Mouse (Mus musculus) ovary, adult 18-20 months (tissue): ENCODE results near the gene Mrtfb.

Experiments
- DNase-seq: peaks from one replicate; pipeline ENCODE4 v3.0.0; 2022; ENCODE audit warnings: low spot score, mixed read lengths

The Mrtfb gene

DNA sequence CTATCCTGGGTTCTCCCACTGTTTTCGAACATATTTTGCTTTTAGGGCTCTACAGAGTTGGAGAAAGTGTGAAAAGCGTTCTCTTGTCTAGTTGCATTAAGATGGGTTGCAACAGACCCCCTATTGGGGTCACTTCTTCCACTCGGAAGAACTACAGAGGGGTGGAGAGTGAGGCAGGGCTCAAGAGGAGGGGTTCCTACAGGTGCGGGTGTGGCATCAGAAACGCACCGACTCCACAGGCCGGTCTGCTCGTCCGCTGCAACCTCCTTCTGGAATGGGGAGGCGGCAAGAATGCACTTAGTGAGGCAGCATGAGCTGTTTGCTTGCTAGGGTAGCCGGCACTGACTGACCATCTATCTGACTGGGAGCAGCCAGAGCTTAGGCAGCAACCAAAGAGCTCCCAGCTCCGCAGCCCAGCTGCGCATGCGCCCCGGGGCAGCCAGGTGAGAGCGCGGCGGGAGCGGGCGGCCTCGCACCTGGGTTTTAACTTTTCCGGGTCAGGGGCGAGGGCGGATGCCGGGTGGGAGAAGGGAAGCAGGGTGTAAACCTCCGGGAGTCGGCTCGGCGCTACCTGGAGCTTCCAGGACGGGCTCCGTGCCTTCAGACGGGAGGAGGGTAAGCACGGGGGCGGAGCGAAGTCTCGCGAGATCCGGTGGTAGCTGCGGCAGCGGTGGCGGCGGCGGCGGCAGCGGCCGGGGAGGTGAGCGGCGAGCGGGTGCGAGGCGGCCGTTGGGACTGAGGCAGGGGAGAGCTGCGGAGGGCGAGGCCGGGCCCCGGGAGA lies at the start of gene Mrtfb:
TSS of gene Mrtfb (plus strand) at position 627 of the 781 bp plus-strand sequence.
- DNase-seq, result peak; percentile 79

DNA sequence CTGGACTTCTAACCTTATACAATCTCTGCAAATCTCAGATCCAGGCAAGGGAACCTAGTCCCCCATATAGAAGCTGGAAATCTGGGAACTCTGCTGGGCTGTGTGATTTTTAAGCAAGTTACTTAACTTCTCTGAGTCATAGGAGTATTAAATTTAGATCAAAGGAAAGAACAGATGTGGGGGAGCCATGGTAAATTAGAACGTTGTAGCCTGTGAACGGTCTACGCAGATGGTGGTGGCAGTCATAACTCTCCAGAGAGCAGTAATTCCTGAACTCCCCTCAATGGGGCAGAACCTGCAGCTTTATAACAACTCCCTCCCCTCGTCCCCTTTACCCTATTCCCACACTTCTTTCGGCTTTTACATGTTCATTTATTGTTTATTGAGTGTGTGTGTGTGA lies 48.6 kb upstream of the Mrtfb start:
- DNase-seq, result no peak

DNA sequence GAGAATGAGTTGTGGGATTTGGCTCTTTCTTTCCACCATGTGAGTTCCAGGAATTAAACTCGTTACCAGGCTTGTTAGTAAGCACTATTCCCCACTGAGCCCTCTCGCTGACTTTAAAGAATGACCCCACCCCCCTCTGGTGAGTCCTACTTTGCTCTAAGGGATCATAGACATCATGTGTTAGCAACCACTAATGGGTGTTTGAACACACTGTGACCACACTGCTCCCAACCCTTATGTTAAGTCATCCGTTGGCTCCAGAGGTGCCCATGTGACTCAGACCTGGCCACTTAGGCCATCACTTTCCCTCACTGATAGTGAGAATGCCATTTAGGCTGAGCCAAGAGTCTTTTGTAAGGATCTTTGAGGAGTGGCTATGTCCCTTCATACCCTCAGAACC lies 48.2 kb upstream of the Mrtfb start:
- no peak for DNase-seq

DNA sequence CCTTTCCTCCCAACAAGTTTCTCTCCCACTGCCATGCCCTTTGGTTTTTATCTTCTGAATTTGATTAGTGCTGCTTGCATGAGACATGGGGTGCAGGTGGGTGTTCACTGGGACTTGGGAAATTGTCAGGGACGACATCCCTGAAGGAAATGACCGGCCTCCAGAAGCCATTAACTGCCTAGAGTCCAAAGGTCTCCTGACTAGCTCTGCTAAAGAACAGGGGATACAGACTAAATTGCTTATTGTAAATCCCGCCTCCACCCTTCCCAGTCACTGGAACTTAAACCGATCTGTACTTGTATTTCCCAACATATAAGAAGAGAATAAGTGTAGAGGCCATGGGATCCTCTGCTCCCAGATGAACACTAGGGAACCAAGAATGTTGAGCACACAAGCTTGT lies 43.5 kb upstream of the Mrtfb start:
- DNase-seq, result no peak

DNA sequence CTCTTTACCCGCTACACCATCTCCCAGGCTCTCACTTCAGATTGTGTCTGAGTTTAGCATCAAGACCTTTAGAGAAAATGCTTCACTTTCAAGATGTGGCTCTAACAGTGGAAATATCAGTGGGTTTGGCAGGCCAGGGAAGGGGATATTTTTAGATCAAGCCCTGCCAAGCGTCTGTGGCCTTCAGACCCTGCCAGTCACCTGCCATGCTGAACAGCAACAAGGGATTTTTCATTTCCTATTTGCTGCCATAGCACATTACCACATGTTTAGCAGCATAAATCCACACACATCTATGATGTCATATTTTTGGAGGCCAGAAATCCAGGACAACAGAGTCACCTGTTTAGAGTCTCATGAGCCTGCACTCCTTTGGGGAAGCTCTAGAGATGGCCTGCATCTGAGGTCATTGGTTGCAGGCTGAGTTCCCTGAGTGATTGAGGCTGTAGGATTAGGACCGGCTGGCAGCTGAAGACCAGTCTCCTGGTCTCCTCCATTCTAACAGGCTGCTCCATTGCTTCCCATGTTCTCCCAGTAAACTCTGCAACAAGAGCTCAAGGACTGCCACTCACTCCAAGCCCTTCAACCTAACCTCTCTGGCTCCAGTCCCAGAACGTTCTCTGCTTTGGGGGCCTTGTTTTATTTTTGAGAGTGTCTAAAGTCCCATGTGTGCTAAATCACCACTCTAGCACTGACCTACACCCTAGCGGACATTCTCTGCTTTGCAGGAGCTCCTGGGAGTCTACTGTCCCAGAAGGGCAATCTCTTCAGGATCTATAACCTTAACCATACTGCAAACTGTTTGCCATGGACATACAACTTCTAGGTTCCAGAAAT lies 39.9 kb upstream of the Mrtfb start:
- peak; percentile 37 for DNase-seq

DNA sequence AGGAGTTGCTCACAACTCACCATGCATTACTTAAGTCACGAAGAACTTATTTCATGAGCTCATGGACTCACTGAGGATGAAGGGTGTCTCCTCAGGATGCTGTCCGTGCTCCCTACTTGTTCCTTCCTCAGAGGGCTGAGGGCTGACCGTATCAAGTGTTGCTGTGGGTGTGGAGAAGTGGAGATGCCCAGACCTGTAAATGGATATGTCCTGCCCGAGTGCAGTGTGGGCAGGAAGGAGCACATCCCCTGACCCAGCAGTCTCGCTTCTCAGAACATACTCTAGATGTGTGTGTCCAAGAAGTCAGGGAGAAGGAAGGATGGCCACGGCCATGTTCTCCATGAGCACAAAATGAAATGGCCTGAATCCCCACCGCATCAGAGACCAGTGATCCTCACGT lies 38.3 kb upstream of the Mrtfb start:
- no peak for DNase-seq

DNA sequence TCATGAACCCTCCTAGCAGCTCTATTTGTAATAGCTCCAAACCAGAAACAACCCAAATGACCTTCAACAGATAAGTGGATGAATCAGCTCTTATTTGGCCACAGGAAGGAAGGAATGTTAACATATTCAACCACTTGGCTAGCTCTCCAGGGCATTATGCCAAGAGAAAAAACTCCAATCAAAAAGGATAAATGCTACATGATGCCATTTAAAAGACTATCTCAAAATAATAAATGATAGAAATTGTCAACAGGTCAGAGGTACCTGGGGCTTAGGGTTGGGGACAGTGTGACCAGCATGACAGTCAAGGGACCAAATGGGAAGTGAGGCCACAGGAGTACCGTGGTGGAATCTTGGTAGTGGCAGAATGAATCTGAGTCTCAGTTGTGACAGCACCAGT lies 34.8 kb upstream of the Mrtfb start:
- DNase-seq, result peak; percentile 18

DNA sequence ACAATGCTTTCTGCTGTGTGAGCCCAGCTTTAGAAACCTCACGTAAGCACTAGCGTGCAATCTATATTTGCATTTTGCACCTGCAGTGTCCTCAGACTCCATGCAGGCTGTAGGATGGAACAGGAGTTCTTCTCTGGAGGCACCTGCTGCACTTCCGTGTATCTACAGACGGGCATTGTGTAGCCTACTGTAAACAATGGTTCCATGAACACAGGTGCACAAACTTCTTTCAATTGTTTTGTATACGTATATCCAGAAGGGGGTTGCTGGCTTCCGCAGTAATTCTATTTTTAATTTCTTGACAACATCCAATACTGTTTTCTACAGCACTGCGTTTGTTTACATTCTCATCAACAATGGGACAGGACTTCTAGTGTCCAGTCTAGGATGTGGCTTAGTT lies 24.2 kb upstream of the Mrtfb start:
- DNase-seq, result no peak

DNA sequence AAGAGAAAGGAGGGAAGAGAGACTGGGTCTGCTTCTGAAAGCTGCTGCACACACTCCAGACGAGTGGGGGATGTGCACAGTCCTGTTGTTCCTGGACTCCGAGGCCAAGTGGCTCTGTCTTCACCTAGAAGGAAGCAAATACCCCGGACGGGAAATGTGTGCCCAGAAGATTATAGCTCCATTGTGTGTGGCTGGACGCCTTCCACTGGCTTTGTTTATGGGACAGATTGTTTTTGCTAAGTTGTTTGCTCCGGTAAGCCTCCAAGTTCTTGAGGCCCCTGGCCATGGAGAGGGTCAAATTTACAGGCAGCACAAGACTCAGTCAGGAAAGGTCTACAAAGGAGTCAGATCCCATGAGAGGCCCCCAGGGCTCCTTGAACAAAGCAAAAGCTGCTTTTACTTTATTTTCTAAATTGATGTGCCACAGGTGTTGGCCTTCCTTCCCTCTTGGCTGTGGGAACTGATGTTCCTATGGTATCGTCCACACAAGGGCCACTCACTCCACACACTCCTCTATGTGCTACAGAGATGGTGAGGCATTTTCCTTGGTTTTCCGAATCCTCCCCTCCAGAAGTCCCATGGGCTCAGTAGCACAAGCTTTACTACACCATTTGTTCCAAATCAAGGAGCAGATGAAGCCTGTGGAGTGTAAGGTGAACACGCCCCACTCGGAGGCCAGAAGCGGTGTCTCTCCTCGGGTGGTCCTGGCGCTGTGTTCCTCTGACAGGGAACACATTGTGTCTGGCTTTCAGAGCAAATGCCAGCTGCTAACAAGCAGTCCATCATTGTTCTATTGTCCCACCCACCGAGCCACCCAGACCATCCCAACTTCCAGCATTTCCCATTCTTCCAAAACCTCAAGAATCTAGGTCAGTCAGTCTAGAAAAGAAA lies 23.1 kb upstream of the Mrtfb start:
- peak; percentile 21 for DNase-seq

DNA sequence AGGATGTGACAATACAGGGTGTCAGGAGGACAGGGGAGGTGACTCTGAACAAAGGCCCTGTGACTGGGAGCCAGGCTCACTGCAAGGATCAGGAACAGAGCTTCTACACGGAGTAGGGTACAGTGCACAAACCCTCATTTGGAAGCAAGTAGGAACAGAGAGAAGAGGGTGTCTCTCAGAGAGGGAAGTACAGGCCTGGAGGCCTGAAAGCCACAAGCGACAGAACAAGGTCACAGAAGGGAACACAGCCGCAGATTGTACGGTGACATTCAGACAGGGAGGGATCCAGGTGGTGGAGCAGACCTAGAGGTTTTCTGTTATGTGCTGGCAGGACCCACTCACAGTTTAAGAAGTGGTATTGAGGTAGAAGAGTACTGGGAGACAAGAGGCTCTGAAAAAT lies 17.2 kb upstream of the Mrtfb start:
- no peak for DNase-seq

DNA sequence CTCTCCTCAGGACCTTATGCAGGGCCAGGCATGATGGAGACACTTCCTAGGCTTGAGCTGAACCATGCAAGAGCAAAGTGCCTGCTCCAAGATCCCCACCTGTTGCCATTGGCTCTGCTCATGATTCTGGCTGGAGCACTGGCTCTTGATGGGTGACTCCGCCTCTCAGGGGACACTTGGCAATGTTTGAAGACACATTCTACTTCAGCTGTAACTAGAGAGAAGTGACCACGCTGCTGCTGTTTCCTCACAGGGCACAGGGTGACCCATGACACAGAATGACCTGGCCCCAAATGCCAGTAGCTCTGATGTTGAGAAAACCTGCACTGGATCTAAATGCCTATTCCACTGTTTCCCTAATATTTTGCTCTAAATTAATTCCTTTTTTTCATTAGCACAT lies 16.7 kb upstream of the Mrtfb start:
- DNase-seq, result no peak

DNA sequence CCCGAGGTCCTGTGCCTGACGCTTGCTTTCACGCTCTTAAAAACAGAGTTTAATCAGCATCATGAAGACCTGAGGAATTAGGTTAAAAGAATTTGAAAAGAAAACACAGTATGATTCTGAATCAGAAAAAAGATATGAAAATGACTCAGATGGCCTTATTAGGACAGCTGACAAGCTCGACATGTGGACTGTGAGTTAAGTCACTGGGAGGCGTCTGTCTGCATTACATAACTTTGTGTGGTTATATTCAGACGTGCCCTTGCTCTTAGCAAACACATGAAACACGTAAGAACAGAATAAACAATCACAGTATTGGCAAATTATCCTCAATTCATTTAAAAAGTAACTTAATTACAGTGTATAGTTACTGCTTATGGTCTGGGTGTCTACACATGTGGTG lies 16.0 kb upstream of the Mrtfb start:
- DNase-seq, result no peak

DNA sequence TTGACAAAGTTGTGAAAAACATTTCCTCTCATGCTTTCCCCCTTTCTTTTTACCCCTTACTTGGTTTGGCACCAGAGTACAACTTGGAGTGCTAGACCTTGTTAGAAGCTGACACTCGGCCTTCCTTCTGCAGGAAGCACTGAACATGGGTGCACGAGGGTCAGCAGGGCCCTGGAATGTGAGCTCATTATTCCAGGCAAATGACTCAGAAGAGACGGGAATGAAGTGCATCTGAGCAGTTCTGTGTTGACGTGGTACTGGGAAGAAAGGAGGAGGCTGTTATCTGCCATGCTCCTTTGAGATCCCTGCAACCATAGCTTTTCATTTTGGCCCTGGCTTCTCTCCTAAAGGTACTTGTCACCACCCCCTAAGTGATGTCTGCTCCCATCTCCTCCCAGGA lies 10.6 kb upstream of the Mrtfb start:
- DNase-seq, result no peak

DNA sequence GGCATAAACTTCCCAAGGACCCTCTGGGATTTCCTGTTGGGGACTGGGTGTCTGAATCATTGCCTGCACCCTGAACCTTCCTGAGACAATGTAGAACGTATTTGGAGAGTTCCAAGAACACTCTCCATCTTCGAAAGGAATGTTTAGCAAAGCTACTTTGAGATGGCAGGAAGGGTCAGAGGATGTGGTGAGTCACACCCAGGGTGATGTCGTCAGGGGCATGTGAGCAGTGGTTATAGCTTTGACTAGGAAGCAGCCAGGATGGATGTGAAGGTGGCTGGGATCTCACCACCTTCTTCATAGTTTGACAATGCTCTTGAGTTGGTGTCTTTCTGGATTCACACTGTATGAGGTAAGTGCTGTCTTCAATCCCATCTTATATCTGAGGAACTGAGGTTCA lies 9.4 kb upstream of the Mrtfb start:
- DNase-seq, result no peak

DNA sequence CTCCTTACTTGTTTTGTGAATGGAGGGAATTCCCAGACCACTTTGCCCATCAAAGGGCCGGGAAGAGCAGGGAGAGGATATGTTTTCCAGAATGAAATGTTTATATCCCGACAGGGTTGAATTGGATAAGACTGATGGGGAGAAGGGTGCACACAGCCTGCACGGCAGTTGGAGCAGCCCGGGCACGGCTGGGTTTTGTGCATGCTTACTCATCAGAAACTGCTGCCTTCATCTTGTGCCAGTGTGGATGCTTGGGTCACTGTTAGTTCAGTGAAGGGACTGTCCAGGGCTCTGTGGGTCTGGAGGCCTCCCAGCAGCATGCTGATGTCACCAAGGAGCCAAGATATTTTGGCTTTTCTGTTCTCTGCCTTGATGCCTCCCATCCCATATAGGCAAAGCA lies 6.2 kb upstream of the Mrtfb start:
- no peak for DNase-seq

DNA sequence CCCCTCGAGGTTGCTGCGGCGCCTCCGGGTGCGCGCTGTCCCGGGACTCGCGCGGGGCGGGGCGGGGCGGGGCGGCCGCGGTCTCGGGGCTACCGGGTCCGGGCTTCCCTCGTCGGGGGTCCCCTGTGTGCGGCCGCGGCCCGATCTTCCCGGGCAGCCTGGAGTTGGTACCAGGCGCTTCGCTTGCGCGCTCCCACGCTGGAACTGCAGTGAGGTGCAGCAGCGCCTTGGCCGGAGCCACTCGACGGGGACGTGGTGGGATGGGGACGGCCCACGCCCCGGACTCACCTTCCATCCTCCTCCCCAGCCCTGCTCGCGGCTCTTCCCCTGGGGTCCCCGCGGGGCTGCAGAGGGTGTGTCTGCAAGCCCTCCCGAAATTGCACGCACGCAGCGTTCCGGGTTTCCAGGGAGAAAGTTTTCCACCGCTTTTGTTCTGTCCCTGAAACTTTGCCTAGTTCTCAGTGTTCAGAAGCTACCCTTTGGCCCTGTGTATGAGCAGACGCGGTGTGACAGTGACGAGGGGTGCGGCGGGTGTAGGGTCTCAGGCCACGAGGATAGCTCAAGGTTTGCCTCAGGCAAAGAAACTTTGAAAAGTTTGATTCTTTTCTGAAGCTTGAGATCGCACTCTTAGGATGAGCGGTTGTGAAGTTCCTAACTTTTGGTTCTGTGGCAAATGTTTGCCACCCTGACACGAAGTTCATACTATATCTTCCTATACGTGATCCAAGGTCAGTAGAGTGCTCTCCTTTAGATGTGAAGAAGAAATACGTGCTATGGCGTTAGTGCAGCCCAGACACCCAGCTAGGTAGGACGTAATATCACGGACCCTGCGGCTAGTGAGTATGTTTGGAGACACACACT lies 616 bp downstream of the Mrtfb start:
- peak; percentile 5 for DNase-seq

DNA sequence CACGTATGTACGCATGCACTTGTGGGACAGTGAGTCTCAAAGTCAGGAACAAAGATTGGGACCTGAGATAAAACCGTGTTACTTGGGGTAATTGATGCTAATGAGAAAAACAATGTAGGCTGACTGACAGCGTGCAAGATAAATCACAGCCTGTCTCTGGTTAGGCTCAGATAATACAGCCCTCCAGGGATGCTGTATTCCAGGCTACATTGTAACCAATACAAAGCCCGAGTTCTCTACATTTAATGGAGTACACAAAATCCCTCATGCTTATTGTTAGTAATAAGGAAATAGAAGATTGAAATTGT lies 1.2 kb downstream of the Mrtfb start:
- no peak for DNase-seq

DNA sequence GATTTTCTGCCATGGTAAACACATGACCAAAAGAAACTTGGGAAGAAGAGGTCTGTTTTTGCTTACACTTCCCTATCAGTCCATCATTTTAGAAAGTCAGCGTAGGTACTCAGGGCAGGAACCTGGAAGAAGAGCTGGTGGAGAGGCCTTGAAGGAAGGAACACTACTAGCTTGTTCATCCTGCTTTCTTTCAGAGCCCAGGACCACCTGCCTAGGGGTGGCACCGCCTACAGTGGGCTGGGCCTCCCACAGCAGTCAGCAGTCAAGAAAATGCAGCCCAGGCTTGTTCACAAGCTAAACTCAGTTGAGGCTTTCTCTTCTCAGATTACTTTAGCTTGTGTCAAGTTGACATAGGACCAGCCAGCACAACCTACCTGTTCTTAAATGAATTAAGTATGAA lies 2.7 kb downstream of the Mrtfb start:
- DNase-seq, result no peak

DNA sequence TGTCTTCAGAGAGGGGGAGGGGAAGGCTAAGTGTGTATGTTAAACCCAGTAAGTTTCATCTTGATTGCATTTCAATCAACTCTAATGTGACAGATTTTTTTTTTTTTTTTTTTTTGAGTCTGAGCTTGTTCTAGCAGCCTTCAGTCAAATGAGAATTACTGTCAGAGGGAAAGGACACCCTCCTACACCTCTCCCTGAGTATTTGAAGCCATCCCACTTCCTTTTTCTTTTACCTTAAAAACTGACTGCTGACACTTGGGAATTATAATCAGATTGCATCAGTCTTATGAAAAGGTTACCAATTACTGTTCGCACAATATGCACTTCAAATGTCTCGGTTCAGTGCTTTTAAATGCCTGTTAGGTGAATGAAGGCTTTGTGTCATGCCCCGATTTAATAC lies 10.0 kb downstream of the Mrtfb start:
- DNase-seq, result no peak

DNA sequence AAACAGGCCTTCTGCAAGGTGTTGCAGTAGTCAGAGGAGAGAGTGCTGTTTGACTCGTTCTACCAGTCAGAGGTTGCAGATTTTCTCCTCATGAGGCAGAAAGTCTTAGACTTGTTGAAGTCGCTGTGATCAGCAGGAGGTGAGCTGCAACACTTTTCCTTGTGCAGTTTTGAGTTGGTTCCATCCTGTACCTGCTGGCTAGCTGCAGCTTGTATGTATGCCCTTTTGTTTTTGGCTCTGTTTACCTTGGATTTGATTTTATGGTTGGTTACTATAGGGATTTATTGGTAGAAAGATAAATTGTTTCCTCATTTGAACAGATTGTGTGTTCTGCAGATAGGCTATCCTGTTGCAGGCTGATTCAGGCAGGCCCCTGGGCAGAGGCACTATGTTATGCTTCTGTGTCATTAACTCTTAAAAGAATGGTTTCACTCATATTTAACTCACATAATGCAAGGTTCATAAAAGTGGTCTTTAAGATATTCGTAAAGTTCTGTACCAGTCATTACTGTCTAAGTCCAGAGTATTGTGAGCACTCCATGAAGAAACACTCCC lies 11.1 kb downstream of the Mrtfb start:
- DNase-seq, result no peak

DNA sequence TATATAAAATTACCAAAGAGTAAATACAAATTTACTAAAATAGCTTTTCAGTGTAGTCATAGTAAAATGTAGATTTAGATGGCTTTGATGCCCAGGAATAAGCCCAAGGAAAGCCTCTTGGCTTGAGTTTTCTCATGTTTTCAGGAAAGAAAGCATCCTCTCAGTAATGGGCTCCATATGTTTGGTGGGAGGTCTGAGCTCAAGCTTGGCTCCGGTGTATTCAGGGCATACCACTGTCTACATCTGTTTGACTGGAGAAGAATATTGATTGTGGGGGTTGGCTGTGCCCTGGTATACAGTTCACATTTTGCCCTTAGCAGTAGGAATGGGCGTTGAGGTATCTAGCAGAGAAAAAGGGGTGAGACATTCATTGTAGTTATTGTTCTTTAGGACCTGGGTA lies 13.1 kb downstream of the Mrtfb start:
- DNase-seq, result no peak
